Mouse (Mus musculus): Measurements from ENCODE around the gene Kri1. TPM values are rescaled to one million over a fixed set of nuclear protein-coding genes. Genes with fewer than 3 reads are reported as not detected.
A peak's percentile ranks its signal among the peaks of the same experiment; 100 is the strongest.
"Not testable (repeated sequence)": the region's sequence is repeated elsewhere in the genome, so short reads cannot be mapped to it uniquely, and the experiment has no call there.

Kri1 gene
- total RNA-seq, 2 experiments from 2014 or later, result 11.0 to 12.6 TPM

GRCm38 (mm10) chr9:21231551-21231950, 56.2 kb downstream of the Kri1 start:
- TF ChIP-seq CTCF (IDR thresholded peaks at IDR 0.05), result no peak
- intact Hi-C loops (cut with DNase I), result no loop called here
- no peak overlapping the region for H3K4me3 ChIP-seq
- no peak overlapping the region for H3K27ac ChIP-seq
- no peak for DNase-seq

GRCm38 (mm10) chr9:21227342-21227741, 60.4 kb downstream of the Kri1 start:
- no peak for TF ChIP-seq CTCF (IDR thresholded peaks at IDR 0.05)
- Histone ChIP-seq H3K27ac (no peak overlapping the region), H3K4me3 (peak overlapping the region; percentile 34)
- DNase-seq, result no peak
- intact Hi-C loops (cut with DNase I), result no loop called here

GRCm38 (mm10) chr9:21225415-21225758, 62.4 kb downstream of the Kri1 start:
- no peak for DNase-seq
- Histone ChIP-seq H3K27ac (no peak overlapping the region), H3K4me3 (peak overlapping the region; percentile 68)
- TF ChIP-seq CTCF (IDR thresholded peaks at IDR 0.05), result no peak
- intact Hi-C loops (cut with DNase I), result no loop called here

GRCm38 (mm10) chr9:21224576-21225414, 63.0 kb downstream of the Kri1 start:
- Histone ChIP-seq H3K4me3 (peak overlapping the region; percentile 68), H3K27ac (no peak overlapping the region)
- TF ChIP-seq CTCF (IDR thresholded peaks at IDR 0.05), result no peak
- no peak for DNase-seq
- intact Hi-C loops (cut with DNase I), result loop anchor here (5.0 kb wide), 1 partner anchor 188 kb away; the partner anchor contains the start of gene Qtrt1

GRCm38 (mm10) chr9:21223906-21224305, 63.9 kb downstream of the Kri1 start:
- intact Hi-C loops (cut with DNase I), result loop anchor here (5.0 kb wide), 1 partner anchor 188 kb away; the partner anchor contains the start of gene Qtrt1
- Histone ChIP-seq H3K4me3 (no peak overlapping the region), H3K27ac (no peak overlapping the region)
- DNase-seq, result no peak
- no peak for TF ChIP-seq CTCF (IDR thresholded peaks at IDR 0.05)

DNA sequence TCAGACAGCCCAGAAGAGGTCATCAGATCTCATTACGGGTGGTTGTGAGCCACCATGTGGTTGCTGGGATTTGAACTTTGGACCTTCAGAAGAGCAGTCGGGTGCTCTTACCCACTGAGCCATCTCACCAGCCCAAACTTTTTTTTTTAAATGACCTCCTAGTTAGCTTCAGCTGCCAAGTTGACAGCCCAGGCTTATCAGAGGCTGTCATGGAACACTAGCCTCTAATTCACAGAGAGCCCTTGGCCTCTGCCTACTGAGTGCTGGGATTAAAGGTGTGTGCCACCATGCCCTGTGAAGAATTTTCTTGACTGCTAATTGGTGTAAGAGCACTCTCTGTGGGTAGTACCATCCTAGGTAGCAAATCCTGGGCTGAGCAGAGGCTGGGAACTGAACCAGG, 64.3 kb downstream of the Kri1 start:
- intact Hi-C loops (cut with DNase I), result loop anchor here (5.0 kb wide), 1 partner anchor 189 kb away; the partner anchor contains the start of gene Qtrt1
- not testable (repeated sequence) for H3K27ac ChIP-seq, H3K4me3 ChIP-seq, DNase-seq

Other genes with a start within 250 kb of the Kri1 start
- not detected for gene Zglp1, start 220.9 kb downstream of the Kri1 start, total RNA-seq (2021)
- under 1 TPM; 0.26 to 0.39 TPM for gene Gm49373, start 214.9 kb downstream of the Kri1 start, total RNA-seq (2021)
- 10 to 100 TPM; 39.0 to 49.0 TPM for gene Fdx1l, start 214.4 kb downstream of the Kri1 start, total RNA-seq (2021)
- 1 to 10 TPM; 1.2 to 1.6 TPM for gene Gm38431, start 196.0 kb downstream of the Kri1 start, total RNA-seq (2021)
- 10 to 100 TPM; 17.1 to 19.5 TPM for gene Raver1, start 196.0 kb downstream of the Kri1 start, total RNA-seq (2021)
- 1 to 10 TPM; 4.4 to 5.9 TPM for gene Tyk2, start 156.7 kb downstream of the Kri1 start, total RNA-seq (2021)
- 100 to 1,000 TPM; 116 to 139 TPM for gene Cdc37, start 138.0 kb downstream of the Kri1 start, total RNA-seq (2021)
- gene Pde4a, start 122.3 kb downstream of the Kri1 start, total RNA-seq (2021), result 10 to 100 TPM; 39.0 to 66.8 TPM
- 10 to 100 TPM; 51.3 to 62.3 TPM for gene Keap1, start 48.6 kb downstream of the Kri1 start, total RNA-seq (2021)
- gene S1pr5, start 39.5 kb downstream of the Kri1 start, total RNA-seq (2021), result under 1 TPM; 0.15 to 0.33 TPM
- 10 to 100 TPM; 68.0 to 77.4 TPM for gene Atg4d, start 22.7 kb downstream of the Kri1 start, total RNA-seq (2021)
- gene Cdkn2d, start 3.4 kb upstream of the Kri1 start, total RNA-seq (2021), result 1 to 10 TPM; 8.6 to 9.1 TPM
- not detected for gene Ap1m2, start 24.4 kb upstream of the Kri1 start, total RNA-seq (2021)
- 100 to 1,000 TPM; 168 to 178 TPM for gene Slc44a2, start 32.7 kb upstream of the Kri1 start, total RNA-seq (2021)
- gene Ilf3, start 79.9 kb upstream of the Kri1 start, total RNA-seq (2021), result 10 to 100 TPM; 21.2 to 25.2 TPM
- gene Qtrt1, start 123.9 kb upstream of the Kri1 start, total RNA-seq (2021), result 1 to 10 TPM; 7.0 to 8.4 TPM
- gene Dnm2, start 136.9 kb upstream of the Kri1 start, total RNA-seq (2021), result 10 to 100 TPM; 38.2 to 41.8 TPM
- 10 to 100 TPM; 28.9 to 35.8 TPM for gene Tmed1, start 222.3 kb upstream of the Kri1 start, total RNA-seq (2021)
- gene AB124611, start 238.2 kb upstream of the Kri1 start, total RNA-seq (2021), result 1 to 10 TPM in 1 of 2 experiments, under 1 TPM in 1; 0.74 to 1.3 TPM